Mouse (Mus musculus) brain, embryonic 14.5 days (tissue): ENCODE data around the gene Dus2. TPM values are rescaled to one million over a fixed set of nuclear protein-coding genes. Genes with fewer than 3 reads are reported as not detected.
"Not testable (repeated sequence)": the region's sequence is repeated elsewhere in the genome, so short reads cannot be mapped to it uniquely, and the experiment has no call there.

Experiments
- DNase-seq: peaks from one replicate; pipeline ENCODE4 v3.0.0-alpha.2; 2011; ENCODE audit warnings: low read depth
- CTCF ChIP-seq: fragments of 200-500 bp; IDR thresholded peaks from 2 replicates; pipeline ENCODE4 v1.5.1; 2012; ENCODE audit warnings: inconsistent platforms, mild to moderate bottlenecking, moderate library complexity, borderline replicate concordance; ENCODE audit not compliant: insufficient read depth, insufficient read length; ENCODE audit errors: extremely low read depth
- POLR2A ChIP-seq: fragments of 200-500 bp; IDR thresholded peaks from 2 replicates; pipeline ENCODE4 v1.6.1; 2012; ENCODE audit warnings: mild to moderate bottlenecking, inconsistent platforms, borderline replicate concordance; ENCODE audit not compliant: poor library complexity, insufficient read depth, insufficient read length, severe bottlenecking; ENCODE audit errors: extremely low read depth
- polyA plus RNA-seq: library from polyadenylated mRNA; depleted of rRNA; stranded (reverse); fragments of >200 nt; gene quantifications from 2 replicates; pipeline ENCODE4 v1.2.3, GENCODE M21; 2012

The Dus2 gene
- polyA plus RNA-seq, 1 experiment = 24.4 TPM

DNA sequence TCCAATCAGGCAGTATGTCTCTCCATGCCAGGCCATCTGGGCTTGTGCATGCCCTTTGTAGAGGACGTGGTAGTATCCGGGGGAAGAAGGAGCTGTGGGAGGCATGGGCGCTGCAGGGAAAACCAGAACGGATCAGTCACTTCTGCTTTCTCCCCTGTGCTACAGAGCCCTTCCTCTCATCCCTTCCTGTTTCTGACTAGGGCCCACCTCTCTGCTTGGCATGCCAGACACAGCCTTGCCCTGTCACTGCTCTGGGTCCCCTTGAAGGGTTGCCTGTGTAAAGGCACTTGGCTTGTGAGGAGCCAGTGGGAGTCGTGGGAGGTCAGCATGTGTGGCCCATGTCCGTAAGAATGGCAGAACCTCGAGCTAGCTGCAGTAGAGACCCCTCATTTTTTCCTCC, 5.2 kb downstream of the Dus2 start:
- no peak for DNase-seq
- no peak for TF ChIP-seq POLR2A
- TF ChIP-seq CTCF = no peak

DNA sequence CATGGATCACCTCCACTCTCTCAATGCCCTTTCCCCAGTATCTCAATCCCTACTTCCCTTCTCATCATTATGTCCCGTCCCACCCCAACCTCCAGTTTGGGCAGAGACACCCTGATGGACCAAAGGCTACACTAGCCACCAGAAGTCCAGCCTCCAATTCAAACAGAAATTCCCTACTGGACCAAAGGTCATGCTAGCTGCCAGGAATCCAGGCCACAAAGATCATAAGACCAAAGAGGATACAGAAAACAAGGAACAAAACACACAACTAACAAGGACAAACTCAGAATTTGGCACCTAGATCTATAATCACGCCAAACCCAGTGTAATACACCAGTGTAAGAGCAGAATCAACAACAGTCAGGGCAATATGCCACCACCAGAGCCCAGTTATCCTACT, 7.8 kb downstream of the Dus2 start:
- no peak for DNase-seq
- no peak for TF ChIP-seq POLR2A
- no peak for TF ChIP-seq CTCF

DNA sequence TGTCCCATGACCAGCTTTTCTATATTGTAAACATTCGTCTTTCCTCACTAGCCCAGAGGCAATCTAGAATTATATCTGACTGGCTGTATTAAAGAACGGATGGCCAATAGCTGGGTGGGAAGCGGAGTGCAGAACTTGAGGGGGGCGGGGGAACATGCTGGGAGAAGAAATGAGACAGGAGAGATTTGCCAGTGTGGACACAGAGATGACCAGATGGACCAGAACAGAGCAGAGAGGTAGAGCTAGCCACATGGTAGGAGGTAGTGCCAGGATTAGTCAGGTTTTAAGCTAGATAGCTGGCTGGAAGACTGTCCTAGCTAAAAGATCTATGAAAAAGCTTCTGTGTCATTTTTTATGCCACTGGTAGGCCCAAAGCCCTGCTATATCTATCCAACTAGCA, 10.8 kb downstream of the Dus2 start:
- no peak for TF ChIP-seq CTCF
- TF ChIP-seq POLR2A = no peak
- no peak for DNase-seq

DNA sequence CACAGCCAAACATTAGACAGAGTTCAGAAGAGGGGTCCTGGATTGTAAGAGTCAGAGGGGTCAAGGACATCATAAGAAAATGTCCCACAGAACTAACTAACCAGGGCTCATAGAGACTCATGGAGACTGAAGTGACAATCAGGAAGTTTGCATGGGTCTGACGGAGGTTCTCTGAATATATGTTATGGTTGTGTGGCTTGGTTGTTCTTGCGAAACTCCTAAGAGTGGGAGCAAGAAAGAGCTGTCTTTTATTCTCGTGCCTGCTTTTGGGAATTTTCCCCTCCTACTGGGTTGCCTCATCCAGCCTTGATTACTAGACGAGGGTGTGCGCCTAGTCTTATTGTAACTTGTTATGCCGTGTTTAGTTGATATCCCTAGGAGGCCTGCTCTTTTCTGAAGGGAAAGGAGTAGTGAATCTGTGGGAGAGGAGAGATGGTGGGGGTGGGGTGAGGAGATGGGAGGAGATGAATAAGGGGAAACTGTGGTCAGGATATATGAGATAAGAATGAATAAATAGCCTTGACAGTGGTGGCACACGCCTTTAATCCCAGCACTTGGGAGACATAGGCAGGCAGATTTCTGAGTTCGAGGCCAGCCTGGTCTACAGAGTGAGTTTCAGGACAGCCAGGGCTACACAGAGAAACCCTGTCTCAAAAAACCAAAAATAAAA, 13.5 kb downstream of the Dus2 start:
- no peak for DNase-seq
- TF ChIP-seq CTCF = no peak
- no peak for TF ChIP-seq POLR2A

DNA sequence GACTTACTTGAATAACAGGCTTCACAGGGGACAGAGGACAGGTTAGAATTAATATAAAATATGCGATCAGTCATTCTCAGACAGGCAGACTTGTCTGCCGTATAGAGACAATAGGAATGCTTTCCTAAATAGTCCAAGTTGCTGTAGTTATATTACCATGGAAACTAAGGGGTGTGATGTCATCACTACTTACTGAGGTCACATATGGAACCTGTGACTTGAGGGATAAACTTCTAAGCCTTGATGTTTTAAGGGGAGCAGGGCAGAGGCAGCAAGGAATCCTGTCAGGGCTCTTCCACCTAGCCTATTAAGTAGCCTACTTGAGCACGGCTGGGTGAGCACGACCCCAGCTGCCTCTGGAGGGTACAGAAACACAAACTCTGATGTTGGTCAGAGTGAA, 14.7 kb downstream of the Dus2 start, which contains the start of gene Dpep2nb:
Gene Dpep2nb, minus strand, starts transcription at position 101 of the 400 bp plus-strand sequence.
- DNase-seq = no peak
- no peak for TF ChIP-seq POLR2A
- no peak for TF ChIP-seq CTCF

DNA sequence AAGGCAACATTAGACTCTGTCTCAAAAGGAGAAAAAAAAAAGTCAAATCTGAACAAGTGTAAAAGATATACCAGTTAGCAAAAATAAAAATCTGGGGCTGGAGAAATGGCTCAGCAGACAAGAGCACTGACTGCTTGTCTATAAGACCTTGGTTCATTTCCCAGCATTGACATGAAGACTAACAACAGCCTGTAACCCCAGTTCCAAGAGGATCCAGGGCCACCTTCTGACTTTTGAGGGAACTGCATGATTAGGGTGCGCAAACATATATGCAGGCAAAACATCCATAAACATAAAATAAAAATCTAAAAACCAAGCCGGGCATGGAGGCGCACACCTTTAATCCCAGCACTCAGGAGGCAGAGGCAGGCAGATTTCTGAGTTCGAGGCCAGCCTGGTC, 15.3 kb downstream of the Dus2 start:
- DNase-seq = no peak
- no peak for TF ChIP-seq POLR2A
- TF ChIP-seq CTCF = no peak

DNA sequence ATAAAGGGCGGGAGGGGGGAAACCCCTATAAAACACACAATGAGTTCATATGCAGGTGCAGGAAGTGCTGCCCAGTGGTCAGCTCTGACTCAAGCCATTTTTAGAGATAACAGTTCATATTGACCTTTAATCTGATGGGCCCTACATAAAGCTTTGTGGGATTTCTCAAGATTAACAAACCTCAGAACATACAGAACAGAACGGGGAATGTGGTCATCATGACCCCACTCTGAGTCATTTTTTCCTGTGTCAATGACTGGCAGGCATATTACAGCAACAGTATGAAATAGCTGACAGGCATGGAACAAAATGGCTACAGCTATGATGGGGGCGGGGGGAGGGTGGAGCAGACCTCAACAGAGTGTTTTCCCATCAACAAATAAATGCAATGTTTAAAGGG, 16.0 kb downstream of the Dus2 start:
- TF ChIP-seq CTCF (no peak), POLR2A (no peak)
- DNase-seq = no peak

DNA sequence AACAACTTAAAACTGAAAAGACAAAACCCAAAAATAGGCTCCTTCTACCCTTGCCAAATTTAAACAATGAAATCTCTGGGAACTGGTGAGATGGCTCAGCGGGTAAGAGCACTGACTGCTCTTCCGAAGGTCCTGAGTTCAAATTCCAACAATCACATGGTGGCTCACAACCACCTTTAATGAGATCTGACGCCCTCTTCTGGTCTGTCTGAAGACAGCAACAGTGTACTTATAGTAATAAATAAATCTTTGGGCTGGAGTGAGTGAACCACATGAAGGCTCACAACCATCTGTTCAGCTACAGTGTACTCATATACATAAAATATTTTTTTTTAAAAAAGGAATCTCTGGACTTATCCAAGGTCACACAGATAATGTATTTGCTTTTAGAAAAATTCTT, 16.8 kb downstream of the Dus2 start:
- not testable (repeated sequence) for DNase-seq

DNA sequence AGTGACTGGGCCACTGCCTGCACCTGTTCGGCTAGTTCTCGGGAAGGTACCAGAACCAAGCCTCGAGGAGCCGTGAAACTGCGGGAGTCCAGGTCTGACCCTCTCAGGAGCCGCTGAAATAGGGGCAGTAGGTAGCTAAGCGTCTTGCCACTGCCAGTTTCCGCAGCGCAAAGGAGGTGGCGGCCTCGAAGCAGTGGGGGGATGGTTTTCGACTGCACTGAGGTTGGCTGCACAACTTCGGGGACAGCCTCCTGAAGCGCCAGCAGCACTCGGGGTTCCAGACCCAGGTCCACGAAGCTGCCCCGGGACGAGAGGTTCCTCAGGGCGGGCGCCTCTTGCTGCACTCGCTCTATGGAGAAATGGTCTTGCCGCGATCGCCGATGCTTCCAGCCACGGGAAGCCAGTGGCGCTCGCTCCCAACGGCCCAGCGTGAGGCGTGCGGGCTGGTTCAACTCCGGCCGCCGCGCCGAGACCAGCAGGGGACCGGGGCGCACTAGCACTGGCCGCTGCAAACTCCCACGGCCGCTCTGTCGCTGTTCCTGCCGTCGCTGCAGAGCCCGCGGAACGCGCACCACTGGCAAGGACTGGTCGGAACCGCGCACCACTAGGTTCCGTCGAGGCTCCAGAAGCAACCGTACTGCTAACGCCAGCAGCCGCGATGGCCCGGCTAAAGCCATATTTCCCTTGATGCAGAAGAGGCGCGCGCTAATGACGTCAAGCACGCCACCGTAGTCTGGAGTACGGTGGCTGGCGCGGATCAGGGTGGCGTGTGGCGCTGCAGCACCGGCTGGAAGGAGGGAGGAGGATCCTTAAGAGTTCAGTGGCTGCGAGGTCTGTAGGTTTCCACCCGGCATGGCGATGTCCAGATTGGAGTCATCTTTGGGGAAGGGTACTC, 19.9 kb downstream of the Dus2 start:
- TF ChIP-seq CTCF (no peak), POLR2A (peak; percentile 28; the same call in 1 of the 2 replicates)
- peak; percentile 98 for DNase-seq

DNA sequence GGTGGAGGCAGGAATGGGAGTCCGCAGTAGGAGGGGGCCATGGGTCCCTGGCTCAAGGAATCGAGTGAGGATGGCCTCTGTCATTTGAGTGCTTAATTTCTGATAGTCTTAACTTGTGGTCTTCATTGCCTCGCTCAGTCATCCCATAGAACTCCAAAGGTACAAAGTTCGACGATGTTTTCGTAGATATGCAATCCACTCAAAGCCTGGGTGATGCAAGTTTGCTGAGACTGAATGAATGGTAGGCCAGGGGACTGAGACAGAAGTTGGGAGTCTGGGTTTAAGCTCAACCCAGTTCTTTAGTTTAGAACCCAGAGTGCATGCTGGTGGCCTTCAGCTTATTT, 20.5 kb downstream of the Dus2 start, which contains the start of gene Ddx28:
Gene Ddx28, minus strand, starts transcription at position 240 of the 344 bp plus-strand sequence.
- TF ChIP-seq POLR2A (no peak), CTCF (no peak)
- DNase-seq = no peak

DNA sequence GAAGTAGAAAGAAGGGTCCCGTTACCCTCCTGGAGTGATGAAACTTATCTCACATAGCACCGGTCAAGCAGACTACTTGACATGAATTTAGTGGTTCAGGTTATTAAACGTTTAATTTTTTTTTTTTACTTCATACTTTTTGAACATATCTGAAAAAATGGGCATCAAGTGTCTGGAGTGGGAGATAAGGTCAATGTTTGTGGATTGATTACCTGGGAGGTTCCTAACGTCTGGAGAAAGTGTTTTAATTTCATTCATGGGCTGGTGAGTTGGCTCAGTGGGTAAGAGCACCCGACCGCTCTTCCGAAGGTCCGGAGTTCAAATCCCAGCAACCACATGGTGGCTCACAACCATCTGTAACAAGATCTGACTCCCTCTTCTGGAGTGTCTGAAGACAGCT, 21.1 kb downstream of the Dus2 start:
- DNase-seq = not testable (repeated sequence)

DNA sequence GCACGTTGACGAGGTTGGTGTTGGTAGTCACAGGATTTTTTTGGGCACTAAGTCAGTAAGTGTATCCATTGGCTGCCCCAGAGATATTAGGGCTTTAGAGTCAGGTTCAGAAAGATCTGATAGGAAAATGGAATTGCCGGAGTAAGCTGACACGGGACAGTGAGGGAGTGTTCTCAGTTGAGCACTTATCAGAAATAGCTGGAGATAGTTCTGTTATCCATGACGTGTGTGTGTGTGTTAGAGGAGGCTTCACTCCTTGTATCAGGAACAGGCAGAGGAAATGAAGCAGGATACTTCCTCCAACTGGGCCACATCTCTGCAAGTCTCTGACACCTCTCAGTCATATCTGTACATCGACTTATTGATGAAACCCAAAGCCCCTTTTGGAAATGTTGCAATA, 25.1 kb downstream of the Dus2 start:
- TF ChIP-seq POLR2A = no peak
- TF ChIP-seq CTCF = no peak
- DNase-seq = no peak

DNA sequence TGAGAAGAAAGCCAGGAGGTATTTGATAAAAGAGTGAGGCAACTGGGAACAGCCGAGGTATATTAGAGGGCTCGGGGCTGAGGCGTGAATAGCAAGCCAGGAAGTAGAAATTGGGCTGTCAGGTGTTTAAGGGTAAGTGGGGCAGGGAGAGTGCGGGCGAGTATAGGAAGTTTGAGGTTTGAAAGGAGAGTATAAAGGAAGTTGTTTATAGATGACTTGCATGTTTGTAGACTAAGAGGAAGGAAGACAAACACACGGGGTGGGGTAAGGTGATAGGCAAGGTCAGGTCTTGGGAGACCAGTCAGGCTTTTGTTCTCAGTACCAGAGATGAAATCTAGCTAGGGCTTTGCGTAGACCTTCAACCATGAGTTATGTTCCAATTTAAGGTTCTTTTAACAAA, 26.0 kb downstream of the Dus2 start:
- TF ChIP-seq POLR2A = no peak
- TF ChIP-seq CTCF = no peak

More for the DNA sequence above, 26.0 kb downstream of the Dus2 start:
- DNase-seq = no peak
